Mouse (Mus musculus) frontal cortex, postnatal 25 days (tissue): ENCODE data around the gene Kcnk3.

Experiments
- DNase-seq, 2 experiments: peaks; one replicate each; pipeline ENCODE4 v3.0.0; 2022; ENCODE audit warnings: low spot score in 2 of 2

Gene Kcnk3

GRCm38 (mm10) chr5:30670091-30670490, 82.1 kb downstream of the Kcnk3 start:
- no peak for DNase-seq

GRCm38 (mm10) chr5:30674001-30674400, 86.0 kb downstream of the Kcnk3 start:
- DNase-seq: no peak
